Mouse (Mus musculus) lung, adult 18-20 months (tissue): ENCODE results near the gene Vcp.

Experiments used
- DNase-seq, 2 experiments: peaks; one replicate each; pipeline ENCODE4 v3.0.0; 2022; ENCODE audit warnings: mixed read lengths in 2 of 2

The Vcp gene

GRCm38 (mm10) chr4:42965039-42965719 lies 35.1 kb downstream of the Vcp start:
- peak in 1 of 2 experiments; percentile 28 for DNase-seq

GRCm38 (mm10) chr4:42963480-42963879 lies 36.8 kb downstream of the Vcp start:
- DNase-seq: no peak

GRCm38 (mm10) chr4:42961592-42961991 lies 38.7 kb downstream of the Vcp start:
- DNase-seq: peak; percentile 39 to 50

GRCm38 (mm10) chr4:42959382-42959781 lies 40.9 kb downstream of the Vcp start:
- DNase-seq: no peak

GRCm38 (mm10) chr4:42958942-42959341 lies 41.4 kb downstream of the Vcp start:
- DNase-seq: no peak

GRCm38 (mm10) chr4:42957979-42958378 lies 42.3 kb downstream of the Vcp start:
- DNase-seq: no peak

- no peak for DNase-seq
These were observed 43.0 kb downstream of the Vcp start for GRCm38 (mm10) chr4:42957306-42957705.

- DNase-seq: no peak
These were observed 43.7 kb downstream of the Vcp start for GRCm38 (mm10) chr4:42956581-42956980.

GRCm38 (mm10) chr4:42955200-42955599 lies 45.1 kb downstream of the Vcp start:
- no peak for DNase-seq

- DNase-seq: peak; percentile 44 to 63
These were observed 46.0 kb downstream of the Vcp start for GRCm38 (mm10) chr4:42954297-42954696.

- no peak for DNase-seq
These were observed 46.7 kb downstream of the Vcp start for GRCm38 (mm10) chr4:42953435-42954094.

- DNase-seq: no peak
These were observed 47.7 kb downstream of the Vcp start for GRCm38 (mm10) chr4:42952563-42952962.

GRCm38 (mm10) chr4:42951206-42952195 lies 48.8 kb downstream of the Vcp start:
- DNase-seq: no peak

GRCm38 (mm10) chr4:42950065-42950558 lies 50.2 kb downstream of the Vcp start:
- peak; percentile 91 to 95 for DNase-seq

GRCm38 (mm10) chr4:42949676-42950051 lies 50.6 kb downstream of the Vcp start, which contains the start of gene Dnajb5:
Gene Dnajb5, plus strand, starts transcription at chr4:42949814.
- DNase-seq: peak; percentile 99

GRCm38 (mm10) chr4:42949051-42949675 lies 51.1 kb downstream of the Vcp start:
- DNase-seq: no peak

- no peak for DNase-seq
These were observed 51.8 kb downstream of the Vcp start for GRCm38 (mm10) chr4:42948527-42948926.

- no peak for DNase-seq
These were observed 53.5 kb downstream of the Vcp start for GRCm38 (mm10) chr4:42946733-42947290.

- DNase-seq: peak; percentile 30 to 54
These were observed 54.4 kb downstream of the Vcp start for GRCm38 (mm10) chr4:42945952-42946351.

GRCm38 (mm10) chr4:42945445-42945844 lies 54.9 kb downstream of the Vcp start:
- DNase-seq: no peak

- peak in 1 of 2 experiments; percentile 24 for DNase-seq
These were observed 55.3 kb downstream of the Vcp start for GRCm38 (mm10) chr4:42945043-42945442.

GRCm38 (mm10) chr4:42944185-42944584 lies 56.1 kb downstream of the Vcp start:
- no peak for DNase-seq
